Mouse (Mus musculus) embryonic facial prominence, embryonic 10.5 days (tissue): ENCODE data around the gene Pcbp3. TPM values are rescaled to one million over a fixed set of nuclear protein-coding genes. Genes with fewer than 3 reads are reported as not detected.

ENCODE experiments used
- DNase-seq: peaks from one replicate; pipeline ENCODE4 v3.0.0-alpha.2; 2017; ENCODE audit warnings: low spot score
- H3K27ac ChIP-seq: fragments of 300-500 bp; sonication (generic); replicated peaks from 2 replicates; pipeline ENCODE4 v1.5.1; 2016; ENCODE audit warnings: mild to moderate bottlenecking
- H3K27me3 ChIP-seq: fragments of 300-500 bp; sonication (generic); replicated peaks from 2 replicates; pipeline ENCODE4 v1.6.1; 2016; ENCODE audit warnings: low read depth, mild to moderate bottlenecking; ENCODE audit not compliant: poor library complexity, severe bottlenecking
- H3K36me3 ChIP-seq: fragments of 300-500 bp; sonication (generic); replicated peaks from 2 replicates; pipeline ENCODE4 v1.6.1; 2016; ENCODE audit warnings: mild to moderate bottlenecking, moderate library complexity
- H3K4me1 ChIP-seq: fragments of 300-500 bp; sonication (generic); 2 replicates; pipeline ENCODE4 v1.6.1; 2016
- H3K4me3 ChIP-seq: fragments of 300-500 bp; sonication (generic); 2 replicates; pipeline ENCODE4 v1.5.1; 2016; ENCODE audit warnings: mild to moderate bottlenecking, moderate library complexity
- H3K9me3 ChIP-seq: fragments of 300-500 bp; sonication (generic); 2 replicates; pipeline ENCODE4 v1.6.1; 2016; ENCODE audit warnings: mild to moderate bottlenecking
- WGBS: fragments of 180-500 bp; shearing (Covaris S2); methylation state at CpG from one replicate; pipeline ENCODE4 v1.1.7; 2016; 5-methylcytosine and 5-hydroxymethylcytosine counted together
- polyA plus RNA-seq: library from polyadenylated mRNA; unstranded; fragments of >200 nt; fragmentation: Nextera tagmentation; extraction: Ambion mirVana; gene quantifications from 2 replicates; pipeline ENCODE4 v1.2.1, GENCODE M21; 2016

Gene Pcbp3
- polyA plus RNA-seq, 1 experiment from 2014 or later: 57.7 TPM

- H3K36me3 ChIP-seq: no peaks in the 10 kb centered on the region
- H3K27me3 ChIP-seq: no peaks in the 10 kb centered on the region
- H3K27ac ChIP-seq: no peak overlapping the region; the same call in 1 of the 2 replicates
- WGBS: 86% methylated on average over 14 of the region's 14 CpGs
- DNase-seq: no peak
- H3K4me1 ChIP-seq: peaks cover 44% of the 10 kb centered on the region
- H3K9me3 ChIP-seq: no peaks in the 10 kb centered on the region
- no peak overlapping the region for H3K4me3 ChIP-seq
Measured at GRCm38 (mm10) chr10:76905935-76906341, 55.7 kb downstream of the Pcbp3 start.

GRCm38 (mm10) chr10:76903694-76904093 is 58.0 kb downstream of the Pcbp3 start:
- no peak overlapping the region for H3K4me3 ChIP-seq
- 68% methylated on average over 3 of the region's 3 CpGs for WGBS
- no peak for DNase-seq
- H3K27ac ChIP-seq: no peak overlapping the region; the same call in 1 of the 2 replicates
- no peaks in the 10 kb centered on the region for H3K27me3 ChIP-seq
- H3K36me3 ChIP-seq: no peaks in the 10 kb centered on the region
- H3K4me1 ChIP-seq: peaks cover 44% of the 10 kb centered on the region
- no peaks in the 10 kb centered on the region for H3K9me3 ChIP-seq

DNA sequence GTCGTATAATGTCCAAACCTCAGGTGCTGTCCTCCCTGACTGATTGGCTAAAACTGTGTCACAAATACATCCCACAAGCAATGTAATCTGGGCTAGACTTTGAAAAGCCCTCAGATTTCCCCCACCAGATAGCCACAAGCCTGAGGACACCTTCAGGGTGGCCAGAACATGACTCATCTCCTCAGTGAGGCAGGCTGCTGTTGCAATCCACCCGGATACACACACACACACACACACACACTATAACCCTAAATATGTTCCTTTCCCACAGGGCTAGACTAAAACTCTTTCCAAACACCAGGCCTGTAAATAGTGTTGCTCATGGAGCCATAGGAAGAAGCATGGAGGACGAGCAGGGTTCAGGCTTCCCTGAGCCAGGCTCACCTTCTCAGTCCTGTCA is 58.6 kb downstream of the Pcbp3 start:
- no peak for DNase-seq
- 80% methylated on average over 3 of the region's 3 CpGs for WGBS
- Histone ChIP-seq H3K4me1 (peaks cover 44% of the 10 kb centered on the region), H3K27me3 (no peaks in the 10 kb centered on the region), H3K9me3 (no peaks in the 10 kb centered on the region), H3K4me3 (no peak overlapping the region), H3K27ac (peak overlapping the region; percentile 35; the same call in 1 of the 2 replicates), H3K36me3 (no peaks in the 10 kb centered on the region)

DNA sequence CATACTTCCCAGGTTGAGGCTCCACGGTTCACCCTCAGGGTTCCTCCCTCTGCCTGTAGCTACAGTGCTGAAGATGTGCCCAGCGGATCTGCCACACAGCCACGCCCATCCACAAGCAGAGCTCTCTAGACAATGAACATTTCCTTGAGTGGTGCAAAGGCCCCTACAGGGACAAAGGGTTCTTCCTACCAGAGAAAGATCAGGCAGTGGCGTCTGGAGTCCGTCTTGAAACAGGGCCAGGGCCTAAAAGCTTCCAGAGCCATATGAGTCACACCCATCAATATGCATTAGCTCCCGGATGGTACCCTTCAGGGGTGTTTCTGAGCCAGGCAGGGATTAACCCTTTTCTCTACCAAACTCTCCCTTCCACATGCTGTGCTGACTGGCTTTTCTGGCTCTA is 59.1 kb downstream of the Pcbp3 start:
- no peak for DNase-seq
- Histone ChIP-seq H3K27ac (peak overlapping the region; percentile 49), H3K4me1 (peaks cover 43% of the 10 kb centered on the region), H3K27me3 (no peaks in the 10 kb centered on the region), H3K36me3 (peaks cover 4% of the 10 kb centered on the region; the same call in 1 of the 2 replicates), H3K4me3 (no peak overlapping the region), H3K9me3 (no peaks in the 10 kb centered on the region)
- 34% methylated on average over 6 of the region's 6 CpGs for WGBS

- Histone ChIP-seq H3K9me3 (no peaks in the 10 kb centered on the region), H3K27me3 (no peaks in the 10 kb centered on the region), H3K4me1 (peaks cover 11% of the 10 kb centered on the region), H3K27ac (no peak overlapping the region), H3K4me3 (no peak overlapping the region), H3K36me3 (peaks cover 10% of the 10 kb centered on the region; the same call in 1 of the 2 replicates)
- no peak for DNase-seq
- WGBS: 92% methylated on average over 4 of the region's 4 CpGs
Measured at GRCm38 (mm10) chr10:76898428-76898827, 63.3 kb downstream of the Pcbp3 start.

- no peak for DNase-seq
- Histone ChIP-seq H3K4me3 (no peak overlapping the region), H3K36me3 (no peaks in the 10 kb centered on the region; the same call in 1 of the 2 replicates), H3K4me1 (no peaks in the 10 kb centered on the region), H3K27me3 (no peaks in the 10 kb centered on the region), H3K27ac (no peak overlapping the region), H3K9me3 (no peaks in the 10 kb centered on the region)
- 95% methylated on average over 2 of the region's 2 CpGs for WGBS
Measured at GRCm38 (mm10) chr10:76891456-76891855, 70.2 kb downstream of the Pcbp3 start.

GRCm38 (mm10) chr10:76883442-76884244 is 78.0 kb downstream of the Pcbp3 start:
- no peak overlapping the region for H3K27ac ChIP-seq
- no peak for DNase-seq
- 83% methylated on average over 3 of the region's 3 CpGs for WGBS
- H3K4me3 ChIP-seq: no peak overlapping the region
- H3K27me3 ChIP-seq: no peaks in the 10 kb centered on the region
- no peaks in the 10 kb centered on the region for H3K9me3 ChIP-seq
- no peaks in the 10 kb centered on the region for H3K36me3 ChIP-seq
- H3K4me1 ChIP-seq: peaks cover 21% of the 10 kb centered on the region

DNA sequence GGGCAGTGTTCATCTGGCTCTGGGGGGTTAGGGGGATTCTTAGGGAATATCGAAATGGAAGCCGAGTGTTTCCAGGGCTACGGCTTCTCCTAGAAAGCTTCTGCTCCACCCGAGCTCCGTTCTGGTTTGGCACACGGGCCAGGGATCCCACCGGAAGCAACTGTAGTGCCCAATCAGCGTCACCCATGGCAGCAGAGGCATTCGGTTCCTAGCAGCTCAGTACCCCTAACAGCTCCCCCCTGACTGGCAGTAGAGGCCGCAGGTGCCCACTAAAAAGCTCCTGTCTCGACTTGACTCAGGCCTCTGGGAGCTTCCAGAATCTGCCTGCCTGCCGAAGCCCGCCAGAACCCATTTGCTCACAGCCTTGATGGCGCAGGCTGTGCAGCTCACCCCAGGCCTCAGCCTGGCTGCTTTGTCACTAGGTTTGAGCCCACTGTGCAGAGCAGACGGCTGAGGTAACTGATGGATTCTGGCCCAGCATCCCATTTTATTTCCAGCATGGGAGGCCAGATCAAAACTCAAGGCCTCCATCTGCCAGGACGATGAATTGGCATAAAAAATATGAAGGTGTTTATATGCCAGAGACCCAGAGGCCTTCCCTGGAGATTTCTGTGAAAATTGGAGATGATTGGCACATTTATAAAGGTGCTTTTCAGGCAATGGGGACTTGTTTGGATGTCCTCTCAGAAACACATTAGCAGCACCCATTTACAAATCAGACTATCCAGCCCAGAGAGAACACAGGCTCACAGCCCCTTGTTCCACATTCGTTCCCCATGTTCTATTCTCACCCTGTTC is 78.8 kb downstream of the Pcbp3 start:
- Histone ChIP-seq H3K4me1 (peaks cover 21% of the 10 kb centered on the region), H3K27ac (no peak overlapping the region), H3K9me3 (no peaks in the 10 kb centered on the region), H3K36me3 (no peaks in the 10 kb centered on the region), H3K4me3 (no peak overlapping the region), H3K27me3 (no peaks in the 10 kb centered on the region)
- WGBS: 80% methylated on average over 17 of the region's 17 CpGs
- DNase-seq: no peak

DNA sequence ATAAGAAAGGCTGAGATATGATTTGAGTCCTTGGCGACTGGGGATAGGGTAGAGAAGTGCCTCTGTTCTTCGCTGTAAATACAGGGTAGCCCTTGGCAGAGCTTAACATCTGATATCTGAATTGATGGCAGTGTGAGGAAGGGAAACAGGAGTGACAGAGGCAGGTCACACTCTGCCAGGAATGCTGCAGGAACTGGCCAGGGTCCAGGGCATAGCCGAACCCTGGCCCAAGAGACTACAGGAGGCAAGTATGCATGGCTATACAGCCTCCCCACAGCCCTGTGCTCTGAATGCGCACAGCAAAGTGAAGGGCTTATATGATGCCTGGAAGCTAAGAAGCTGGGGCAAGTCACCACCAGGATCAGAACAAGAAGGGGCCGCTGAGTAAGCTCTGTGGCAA is 79.8 kb downstream of the Pcbp3 start:
- Histone ChIP-seq H3K4me3 (no peak overlapping the region), H3K9me3 (no peaks in the 10 kb centered on the region), H3K36me3 (no peaks in the 10 kb centered on the region), H3K27me3 (no peaks in the 10 kb centered on the region), H3K27ac (no peak overlapping the region), H3K4me1 (peaks cover 21% of the 10 kb centered on the region)
- no peak for DNase-seq
- WGBS: 78% methylated on average over 5 of the region's 5 CpGs

GRCm38 (mm10) chr10:76875310-76875709 is 86.4 kb downstream of the Pcbp3 start:
- WGBS: 76% methylated on average over 6 of the region's 6 CpGs
- DNase-seq: no peak
- no peak overlapping the region for H3K4me3 ChIP-seq

DNA sequence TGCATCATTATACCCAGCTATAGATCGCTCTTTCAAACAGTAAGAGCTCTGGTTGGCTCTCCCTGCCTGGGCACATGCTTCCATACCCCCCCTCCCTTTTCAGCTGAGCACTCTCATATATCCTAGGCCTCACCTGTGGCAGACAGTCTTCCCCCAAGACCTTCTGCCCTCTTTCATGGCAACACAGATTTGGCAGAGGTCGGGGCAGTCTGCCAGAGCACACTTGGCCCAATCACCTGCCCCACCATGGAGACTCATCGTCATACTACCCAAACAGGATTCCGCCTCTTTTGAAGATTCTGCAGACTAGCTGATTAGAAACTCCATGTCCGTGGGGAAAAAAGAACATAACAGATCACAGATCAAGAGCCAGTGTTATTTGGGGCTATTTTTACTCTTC is 86.8 kb downstream of the Pcbp3 start:
- no peak overlapping the region for H3K27ac ChIP-seq
- 89% methylated on average over 5 of the region's 5 CpGs for WGBS
- no peak for DNase-seq
- no peaks in the 10 kb centered on the region for H3K36me3 ChIP-seq
- no peaks in the 10 kb centered on the region; the same call in 1 of the 2 replicates for H3K4me1 ChIP-seq
- H3K4me3 ChIP-seq: no peak overlapping the region
- no peaks in the 10 kb centered on the region for H3K27me3 ChIP-seq
- no peaks in the 10 kb centered on the region for H3K9me3 ChIP-seq

More at GRCm38 (mm10) chr10:76875310-76875709, 86.4 kb downstream of the Pcbp3 start:
- Histone ChIP-seq H3K27me3 (no peaks in the 10 kb centered on the region), H3K4me1 (no peaks in the 10 kb centered on the region; the same call in 1 of the 2 replicates), H3K27ac (no peak overlapping the region), H3K36me3 (no peaks in the 10 kb centered on the region), H3K9me3 (no peaks in the 10 kb centered on the region)

DNA sequence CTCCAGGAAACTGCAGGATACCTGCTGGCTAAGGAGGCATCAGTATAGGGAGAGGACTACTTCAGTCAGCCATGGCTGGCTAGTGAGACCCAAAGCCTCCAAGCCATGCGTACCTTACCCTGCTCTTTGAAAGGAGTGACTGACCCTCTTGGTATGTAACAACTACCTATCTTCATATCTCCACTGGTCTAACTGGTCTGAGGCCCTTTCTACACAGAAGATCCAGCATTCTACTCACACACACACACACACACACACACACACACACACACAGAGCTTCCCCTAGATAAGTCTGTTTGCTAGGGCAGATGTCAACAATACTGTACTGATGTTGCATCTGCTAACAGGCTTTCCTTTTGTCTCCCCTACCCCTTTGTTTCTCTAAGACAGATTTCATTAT is 87.3 kb downstream of the Pcbp3 start:
- Histone ChIP-seq H3K27me3 (no peaks in the 10 kb centered on the region), H3K36me3 (no peaks in the 10 kb centered on the region), H3K9me3 (no peaks in the 10 kb centered on the region), H3K27ac (peak overlapping the region; percentile 24; the same call in 1 of the 2 replicates), H3K4me1 (no peaks in the 10 kb centered on the region; the same call in 1 of the 2 replicates), H3K4me3 (no peak overlapping the region)
- 96% methylated on average over 1 of the region's 1 CpGs for WGBS
- no peak for DNase-seq
